Mouse (Mus musculus) frontal cortex, adult 2 months (tissue): ENCODE results near the gene Mrgprx2. TPM values are rescaled to one million over a fixed set of nuclear protein-coding genes. Genes with fewer than 3 reads are reported as not detected.
"Not testable (repeated sequence)": the region's sequence is repeated elsewhere in the genome, so short reads cannot be mapped to it uniquely, and the experiment has no call there.

ENCODE experiments used
- DNase-seq, 2 experiments: peaks; one replicate each; pipeline ENCODE4 v3.0.0; 2022; ENCODE audit warnings: low spot score in 1 of 2; ENCODE audit errors: extremely low spot score in 1 of 2
- polyA plus RNA-seq: library from polyadenylated mRNA; depleted of rRNA; stranded (reverse); fragments of >200 nt; gene quantifications from 2 replicates; pipeline ENCODE4 v1.2.3, GENCODE M21; 2012; rRNA removed

Gene Mrgprx2
- not detected in 2 replicates for polyA plus RNA-seq

DNA sequence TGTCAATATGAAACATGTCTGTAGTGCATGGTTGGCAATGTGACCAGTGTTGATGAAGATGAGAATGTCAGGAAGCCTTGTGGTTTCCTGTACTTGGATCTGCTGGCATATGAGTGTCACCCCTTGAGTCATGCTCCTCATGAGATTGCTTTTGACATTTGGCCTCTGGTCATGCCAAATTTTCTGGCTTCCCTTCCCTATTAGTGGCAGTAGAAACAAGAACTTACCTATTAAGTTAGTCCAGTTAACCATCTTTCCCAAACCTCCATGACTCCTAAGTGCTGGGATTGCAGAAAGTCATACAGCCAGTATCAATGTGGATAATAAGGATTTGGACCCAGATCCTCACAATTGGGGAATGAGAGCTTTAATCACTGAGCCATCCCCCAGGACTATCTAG, at the start of gene Mrgprx2:
Gene Mrgprx2 (minus strand): TSS at position 101 of the 400 bp plus-strand sequence.
- DNase-seq: no peak

DNA sequence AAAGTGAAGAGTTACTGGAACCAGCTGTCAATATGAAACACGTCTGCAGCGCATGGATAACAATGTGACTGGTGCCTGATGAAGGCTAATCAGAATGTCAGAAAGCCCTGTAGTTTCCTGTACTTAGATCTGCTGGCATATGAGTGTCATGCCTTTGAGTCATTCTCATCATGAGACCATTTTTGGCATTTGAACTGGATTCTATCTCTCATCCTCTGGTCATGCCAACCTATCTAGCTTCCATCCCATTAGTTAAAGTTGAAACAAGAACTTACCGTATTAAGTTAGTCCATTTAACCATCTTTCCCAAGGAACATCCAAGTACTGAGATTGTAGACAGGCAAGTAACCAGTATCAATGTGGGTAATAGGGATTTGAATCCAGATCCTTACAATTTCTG, 42.9 kb downstream of the Mrgprx2 start, which contains the start of gene Mrgprb1:
Gene Mrgprb1 (minus strand): TSS at position 101 of the 400 bp plus-strand sequence.
- DNase-seq: no peak

DNA sequence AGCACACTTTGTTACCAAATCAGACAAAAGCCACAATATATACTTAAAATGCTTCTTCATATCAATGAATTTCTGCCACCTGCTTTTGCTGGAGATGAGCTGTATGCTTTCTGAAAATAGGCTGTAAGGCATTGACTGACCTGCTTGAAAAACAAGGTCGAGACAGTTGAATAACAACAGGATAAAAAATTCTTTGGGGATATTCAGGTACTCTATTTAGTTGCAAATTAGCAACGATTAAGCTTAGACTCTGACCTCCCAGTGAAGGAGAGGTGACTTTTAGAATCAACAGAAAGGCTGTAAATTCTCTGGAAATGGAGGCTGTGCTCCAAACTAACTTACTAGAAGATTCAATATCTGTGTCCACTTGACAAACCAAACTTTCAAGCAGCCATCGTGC, 62.5 kb downstream of the Mrgprx2 start:
- no peak for DNase-seq

DNA sequence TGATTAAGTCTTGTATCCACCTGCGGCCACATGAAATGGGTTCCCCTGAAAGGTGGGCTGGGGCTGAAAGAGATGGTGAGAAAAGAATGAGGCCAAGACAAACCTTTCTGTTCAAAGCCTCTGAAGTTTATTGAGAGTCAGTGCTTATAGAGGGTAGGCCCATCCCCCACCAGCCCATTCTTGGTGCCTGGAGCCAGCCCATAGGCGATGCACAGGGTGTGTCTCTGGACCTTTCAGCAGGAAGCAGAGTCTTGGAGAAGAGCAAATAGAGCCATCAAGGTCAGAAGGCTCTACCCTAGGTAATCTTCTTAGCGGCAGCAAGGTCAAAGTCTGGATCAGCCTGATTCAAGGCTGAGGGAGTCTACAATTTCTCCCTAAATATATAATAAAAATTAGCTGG, 63.2 kb downstream of the Mrgprx2 start:
- not testable (repeated sequence) for DNase-seq

Other genes with a start within 250 kb of the Mrgprx2 start
- not detected in 2 replicates for gene Mrgprb8, start 110.8 kb downstream of the Mrgprx2 start, polyA plus RNA-seq
- not detected in 2 replicates for gene Mrgprb1, start 43.0 kb downstream of the Mrgprx2 start, polyA plus RNA-seq
- gene Mrgprb2, start 58.8 kb upstream of the Mrgprx2 start, polyA plus RNA-seq: not detected in 2 replicates
- not detected in 2 replicates for gene Mrgprb3, start 144.5 kb upstream of the Mrgprx2 start, polyA plus RNA-seq